9 mouse cellular contexts compared by ENCODE assay signal in the genomic region with DNA sequence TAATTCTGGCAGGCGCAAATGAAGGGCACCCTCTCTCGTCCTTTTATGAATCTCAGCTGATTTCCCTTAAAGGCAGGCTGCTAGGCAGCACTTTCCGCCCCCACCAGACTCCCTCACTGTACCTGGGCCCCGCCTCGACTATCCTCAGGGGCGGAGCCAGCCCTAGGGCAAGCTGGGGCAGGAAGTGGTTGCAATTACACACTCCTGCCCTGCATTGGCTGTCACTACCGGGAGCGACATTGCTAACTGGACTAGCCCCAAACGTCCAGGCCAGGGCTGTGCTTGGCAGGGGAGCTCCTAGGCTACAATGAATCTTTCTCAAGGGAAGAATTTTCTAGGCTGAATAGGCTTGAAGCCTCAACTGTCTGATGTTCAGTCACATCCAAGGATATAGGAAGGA. TPM values are rescaled to one million over a fixed set of nuclear protein-coding genes. Genes with fewer than 3 reads are reported as not detected.
A peak's percentile ranks its signal among the peaks of the same experiment; 100 is the strongest.
DNase-seq lines count a peak whose midpoint lies in the region; ATAC-seq lines count a peak whose summit lies in the region.
"Had no signal": no experiment of that assay in that cellular context is flagged by ENCODE, and none has a peak within 500 bp of the region (broad histone marks: within the 10 kb centered on the region; RNA-seq: fewer than 3 reads in every experiment).

No protein-coding gene starts in this region.

- peak; percentile 12 for DNase-seq in kidney, adult 11 months
- DNase-seq in lung, postnatal 14 days, result peak; percentile 14
- peak; percentile 62 to 64 for DNase-seq in thymus, postnatal 10 days (ENCODE audit: low spot score in 2 of 2)
- DNase-seq in frontal cortex, postnatal 36 days (ENCODE audit: low spot score in 2 of 2), result no peak
- no peak for DNase-seq in right cerebral cortex, postnatal 4 days
- no peak for DNase-seq in heart, postnatal 14 days

- peaks cover 11% of the 10 kb centered on the region for H3K27me3 ChIP-seq in kidney, embryonic 14.5 days (ENCODE audit: control insufficient read depth, insufficient read depth, low read length)

- WGBS in kidney, embryonic 14.5 days, result 22% methylated on average over 9 of the region's 9 CpGs

- intact Hi-C loops in heart, postnatal 14 days (cut with DNase I), result no loop called here

- H3K4me1 ChIP-seq in kidney, embryonic 14.5 days (ENCODE audit: control insufficient read depth, insufficient read depth, low read length), result 0 out of 2 replicates have a peak, but pooled peaks cover 6% of the 10 kb centered on the region
- H3K4me1 ChIP-seq: neural tube, embryonic 12.5 days had no signal

- no peaks in the 10 kb centered on the region for H3K9me3 ChIP-seq in kidney, embryonic 14.5 days (ENCODE audit: control insufficient read depth, low read length)
- H3K9me3 ChIP-seq: neural tube, embryonic 12.5 days had no signal

- H3K4me3 ChIP-seq in kidney, embryonic 14.5 days (ENCODE audit: low read length), result no peak overlapping the region
- H3K4me3 ChIP-seq: neural tube, embryonic 12.5 days had no signal

- H3K36me3 ChIP-seq in kidney, embryonic 14.5 days (ENCODE audit: control insufficient read depth, insufficient read depth, low read length), result no peaks in the 10 kb centered on the region
- H3K36me3 ChIP-seq: neural tube, embryonic 12.5 days had no signal

- H3K9ac ChIP-seq in kidney, embryonic 14.5 days (ENCODE audit: low read depth, low read length), result no peak overlapping the region
- H3K9ac ChIP-seq: neural tube, embryonic 12.5 days had no signal

- ATAC-seq in kidney, embryonic 14.5 days (ENCODE audit: low FRiP score, low TSS enrichment), result no peak
- ATAC-seq in hematopoietic stem cell, adult 5-6 weeks (replicated peaks in 1 of 2; ENCODE audit: insufficient read depth in 1 of 2, low FRiP score in 2 of 2, low TSS enrichment in 1 of 2, low read depth in 1 of 2, poor library complexity in 2 of 2, severe bottlenecking in 2 of 2), result peak; percentile 77 to 84

- H3K27ac ChIP-seq in kidney, embryonic 14.5 days (ENCODE audit: low read depth, low read length), result no peak overlapping the region
- H3K27ac ChIP-seq: neural tube, embryonic 12.5 days had no signal

- H3K4me2 ChIP-seq in kidney, embryonic 14.5 days (replicated peaks; ENCODE audit: low read depth, low read length), result no peak overlapping the region
- H3K4me2 ChIP-seq: neural tube, embryonic 12.5 days had no signal

RNA-seq across cellular contexts. Expression of gene Bcorl1, which starts 23.0 kb away (rescaled TPM):
- polyA plus RNA-seq in kidney, embryonic 14.5 days (2014; fragmentation: Nextera tagmentation; extraction: Ambion mirVana), result 6.1 and 10.1 TPM in 2 replicates
- 9.6 and 12.4 TPM in 2 replicates for total RNA-seq in hematopoietic stem cell, adult 5-6 weeks (2017)
- 1 to 10 TPM; 8.2 to 8.8 TPM for total RNA-seq in heart, postnatal 14 days (2021)

Comparison
In these comparisons a context has a peak if more than half of its experiments do, and no peak if none do; other contexts are left out.
1. DNase-seq: peak in kidney, adult 11 months (single experiment), lung, postnatal 14 days (single experiment) and thymus, postnatal 10 days (2 of 2); none in frontal cortex, postnatal 36 days (0 of 2), right cerebral cortex, postnatal 4 days (single experiment) and heart, postnatal 14 days (0 of 2).